Mouse (Mus musculus) liver, embryonic 11.5 days (tissue): Measurements from ENCODE around the gene Gm11027. TPM values are rescaled to one million over a fixed set of nuclear protein-coding genes. Genes with fewer than 3 reads are reported as not detected.
"Not testable (repeated sequence)": the region's sequence is repeated elsewhere in the genome, so short reads cannot be mapped to it uniquely, and the experiment has no call there.

ENCODE experiments used
- ATAC-seq: fragments of 200-750 bp; cut with Nextera tagmentation; replicated peaks from 2 replicates; pipeline ENCODE4 v1.8.0; 2017; ENCODE audit warnings: moderate number of reproducible peaks, mild to moderate bottlenecking, moderate TSS enrichment, moderate library complexity; ENCODE audit not compliant: low FRiP score
- DNase-seq: peaks from one replicate; pipeline ENCODE4 v3.0.0-alpha.2; 2017; ENCODE audit warnings: low spot score
- H3K27ac ChIP-seq: fragments of 300-500 bp; sonication (generic); 2 replicates; pipeline ENCODE4 v1.5.1; 2014; ENCODE audit warnings: mild to moderate bottlenecking, low read depth, low read length, control low read depth
- H3K27me3 ChIP-seq: fragments of 300-500 bp; sonication (generic); replicated peaks from 2 replicates; pipeline ENCODE4 v1.6.1; 2014; ENCODE audit warnings: low read length, mixed read lengths; ENCODE audit not compliant: control insufficient read depth, insufficient read depth
- H3K36me3 ChIP-seq: fragments of 300-500 bp; sonication (generic); 2 replicates; pipeline ENCODE4 v1.6.1; 2014; ENCODE audit warnings: mild to moderate bottlenecking, low read length, moderate library complexity, mixed read lengths; ENCODE audit not compliant: control insufficient read depth, insufficient read depth
- H3K4me1 ChIP-seq: fragments of 300-500 bp; sonication (generic); replicated peaks from 2 replicates; pipeline ENCODE4 v1.6.1; 2014; ENCODE audit warnings: low read length, mixed read lengths; ENCODE audit not compliant: control insufficient read depth, insufficient read depth
- H3K4me2 ChIP-seq: fragments of 300-500 bp; sonication (generic); 2 replicates; pipeline ENCODE4 v1.6.1; 2014; ENCODE audit warnings: mild to moderate bottlenecking, control low read depth, moderate library complexity
- H3K4me3 ChIP-seq: fragments of 300-500 bp; sonication (generic); 2 replicates; pipeline ENCODE4 v1.5.1; 2014; ENCODE audit warnings: low read depth, low read length, control low read depth
- H3K9ac ChIP-seq: fragments of 300-500 bp; sonication (generic); 2 replicates; pipeline ENCODE4 v1.6.1; 2014; ENCODE audit warnings: low read depth, low read length, control low read depth
- H3K9me3 ChIP-seq: fragments of 300-500 bp; sonication (generic); 2 replicates; pipeline ENCODE4 v1.6.1; 2016; ENCODE audit warnings: low read length, inconsistent platforms, mixed read lengths; ENCODE audit not compliant: control insufficient read depth
- WGBS: fragments of 180-500 bp; shearing (Covaris S2); extraction: QIAGEN DNeasy Blood & Tissue Kit; methylation state at CpG from one replicate; pipeline ENCODE4 v1.1.7; 2014; 5-methylcytosine and 5-hydroxymethylcytosine counted together
- polyA plus RNA-seq: library from polyadenylated mRNA; unstranded; fragments of >200 nt; fragmentation: Nextera tagmentation; extraction: Ambion mirVana; gene quantifications from 2 replicates; pipeline ENCODE4 v1.2.1, GENCODE M21; 2014

Gm11027 gene
- polyA plus RNA-seq = not detected in 2 replicates

DNA sequence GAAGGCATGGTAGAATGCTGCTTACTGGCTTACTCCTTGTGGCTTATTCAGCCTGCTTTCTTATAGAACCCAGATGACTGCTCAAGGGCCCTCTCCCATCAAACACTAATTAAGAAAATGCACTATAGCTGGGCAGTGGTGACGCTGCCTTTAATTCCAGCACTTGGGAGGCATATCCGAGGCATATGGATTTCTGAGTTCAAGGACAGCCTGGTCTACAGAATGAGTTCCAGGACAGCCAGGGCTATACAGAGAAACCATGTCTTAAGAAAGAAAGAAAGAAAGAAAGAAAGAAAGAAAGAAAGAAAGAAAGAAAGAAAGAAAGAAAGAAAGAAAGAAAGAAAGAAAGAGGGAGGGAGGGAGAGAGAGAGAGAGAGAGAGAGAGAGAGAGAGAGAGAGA lies at the start of gene Gm11027:
Gene Gm11027, plus strand, starts transcription at position 301 of the 400 bp plus-strand sequence.
- not testable (repeated sequence) for H3K4me3 ChIP-seq, ATAC-seq, H3K27me3 ChIP-seq, H3K9ac ChIP-seq, H3K9me3 ChIP-seq, DNase-seq, H3K27ac ChIP-seq, H3K4me2 ChIP-seq, H3K36me3 ChIP-seq
- WGBS = 77% methylated on average over 2 of the region's 2 CpGs
- H3K4me1 ChIP-seq = peaks cover 15% of the 10 kb centered on the region

- Histone ChIP-seq H3K36me3 (no peaks in the 10 kb centered on the region), H3K4me1 (no peaks in the 10 kb centered on the region), H3K9me3 (no peaks in the 10 kb centered on the region), H3K27ac (no peak overlapping the region), H3K9ac (no peak overlapping the region), H3K27me3 (no peaks in the 10 kb centered on the region), H3K4me3 (no peak overlapping the region), H3K4me2 (no peak overlapping the region)
- WGBS = 79% methylated on average over 10 of the region's 10 CpGs
- ATAC-seq = 0 out of 2 replicates have a peak, but pooled peaks have one; percentile 34
- no peak for DNase-seq
Observed at GRCm38 (mm10) chr12:116226289-116227057, 48.7 kb upstream of the Gm11027 start.

DNA sequence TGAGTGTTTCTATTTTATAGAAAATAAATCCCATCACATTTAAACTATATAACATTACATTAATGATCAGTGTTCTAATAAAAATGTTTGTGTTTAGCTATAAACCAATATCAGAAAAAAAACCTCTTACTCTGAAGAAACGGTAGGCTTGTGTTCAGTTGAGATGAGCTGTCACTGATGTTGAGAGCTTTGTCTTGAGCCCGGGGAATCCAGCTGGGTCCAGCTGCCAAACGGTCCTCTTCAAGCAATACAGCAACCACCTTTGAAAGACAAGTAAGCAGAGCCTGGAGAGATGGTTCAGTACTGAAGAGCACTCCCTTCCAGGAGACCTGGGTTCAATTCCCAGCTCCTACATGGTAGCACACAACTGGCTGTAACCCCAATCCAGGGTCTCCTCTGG lies 45.7 kb upstream of the Gm11027 start:
- H3K27ac ChIP-seq = no peak overlapping the region
- DNase-seq (no peak), ATAC-seq (no peak)
- no peaks in the 10 kb centered on the region for H3K36me3 ChIP-seq
- no peak overlapping the region for H3K4me2 ChIP-seq
- no peaks in the 10 kb centered on the region for H3K4me1 ChIP-seq
- 88% methylated on average over 3 of the region's 3 CpGs for WGBS
- no peaks in the 10 kb centered on the region for H3K27me3 ChIP-seq
- no peaks in the 10 kb centered on the region for H3K9me3 ChIP-seq
- H3K4me3 ChIP-seq = no peak overlapping the region
- H3K9ac ChIP-seq = no peak overlapping the region

DNA sequence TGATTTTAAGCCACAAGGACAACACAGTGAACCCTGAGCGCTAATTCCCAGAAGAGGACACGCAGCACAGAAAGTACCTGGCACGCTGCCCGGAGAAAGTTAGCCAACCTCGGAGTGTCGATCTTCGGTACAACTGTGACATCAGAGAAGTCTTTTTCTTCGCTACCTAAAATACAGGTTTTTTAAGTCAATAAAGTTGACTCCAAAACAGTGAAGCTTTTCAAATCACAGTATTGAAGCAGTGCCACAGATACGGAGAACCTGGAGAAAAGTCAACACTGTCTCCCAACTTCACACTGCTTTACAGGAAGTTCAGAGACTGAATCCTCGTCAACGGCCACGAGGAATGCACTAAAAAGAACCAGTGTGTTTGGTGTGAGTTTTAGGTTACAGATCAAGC lies 43.6 kb upstream of the Gm11027 start:
- ATAC-seq (no peak), DNase-seq (no peak)
- no peaks in the 10 kb centered on the region for H3K36me3 ChIP-seq
- no peak overlapping the region for H3K4me3 ChIP-seq
- no peaks in the 10 kb centered on the region for H3K4me1 ChIP-seq
- H3K4me2 ChIP-seq = no peak overlapping the region
- no peak overlapping the region for H3K27ac ChIP-seq
- H3K9ac ChIP-seq = no peak overlapping the region
- no peaks in the 10 kb centered on the region for H3K9me3 ChIP-seq
- WGBS = 86% methylated on average over 12 of the region's 12 CpGs
- no peaks in the 10 kb centered on the region for H3K27me3 ChIP-seq

DNA sequence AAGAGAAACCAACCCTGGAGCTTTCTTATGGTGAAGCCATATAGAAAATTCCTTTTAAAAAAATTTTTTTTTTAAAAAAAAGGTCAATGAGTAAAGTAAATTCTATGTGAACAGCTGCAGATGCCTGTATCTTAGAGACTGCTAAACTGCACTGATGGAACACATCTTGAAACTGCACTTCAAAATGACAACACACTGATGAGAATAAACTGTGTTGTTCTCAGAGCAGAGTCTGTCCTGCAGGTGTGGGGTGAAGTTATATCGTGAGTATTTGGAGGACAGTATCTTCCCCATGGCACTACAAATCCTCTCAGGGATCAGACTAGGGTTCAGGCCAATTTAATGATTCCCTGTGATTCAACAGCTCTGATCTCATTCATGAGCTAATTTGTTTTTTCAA lies 43.1 kb upstream of the Gm11027 start:
- 84% methylated on average over 1 of the region's 1 CpGs for WGBS
- ATAC-seq (no peak), DNase-seq (no peak)
- no peaks in the 10 kb centered on the region for H3K36me3 ChIP-seq
- H3K4me2 ChIP-seq = no peak overlapping the region
- no peak overlapping the region for H3K4me3 ChIP-seq
- H3K9ac ChIP-seq = no peak overlapping the region
- no peaks in the 10 kb centered on the region for H3K9me3 ChIP-seq
- no peaks in the 10 kb centered on the region for H3K4me1 ChIP-seq
- H3K27ac ChIP-seq = no peak overlapping the region
- H3K27me3 ChIP-seq = no peaks in the 10 kb centered on the region

DNA sequence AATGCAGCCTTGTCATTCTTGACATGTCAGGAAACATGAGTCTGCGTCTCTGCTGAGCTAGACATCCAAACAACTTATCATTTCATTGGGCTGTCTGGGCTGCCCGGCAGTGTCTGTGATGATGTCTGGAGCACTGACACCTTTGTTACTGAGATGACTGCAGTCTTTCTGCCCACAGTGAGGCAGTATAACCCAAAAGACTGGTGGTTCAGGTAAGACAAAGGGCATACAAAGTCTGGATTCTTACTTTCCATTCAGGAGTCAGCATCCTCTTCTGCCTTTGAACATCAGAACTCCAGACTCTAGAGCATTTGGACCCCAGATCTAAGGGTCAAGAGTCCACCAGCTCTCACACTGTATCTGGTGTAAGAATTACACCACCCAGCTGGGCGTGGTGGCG lies 39.8 kb upstream of the Gm11027 start:
- no peaks in the 10 kb centered on the region for H3K36me3 ChIP-seq
- H3K4me1 ChIP-seq = no peaks in the 10 kb centered on the region
- DNase-seq = no peak
- H3K27me3 ChIP-seq = no peaks in the 10 kb centered on the region
- ATAC-seq = peak; percentile 47; the same call in 1 of the 2 replicates
- H3K27ac ChIP-seq = no peak overlapping the region
- 73% methylated on average over 4 of the region's 4 CpGs for WGBS
- H3K4me3 ChIP-seq = no peak overlapping the region
- no peak overlapping the region for H3K4me2 ChIP-seq
- H3K9me3 ChIP-seq = no peaks in the 10 kb centered on the region
- H3K9ac ChIP-seq = no peak overlapping the region

DNA sequence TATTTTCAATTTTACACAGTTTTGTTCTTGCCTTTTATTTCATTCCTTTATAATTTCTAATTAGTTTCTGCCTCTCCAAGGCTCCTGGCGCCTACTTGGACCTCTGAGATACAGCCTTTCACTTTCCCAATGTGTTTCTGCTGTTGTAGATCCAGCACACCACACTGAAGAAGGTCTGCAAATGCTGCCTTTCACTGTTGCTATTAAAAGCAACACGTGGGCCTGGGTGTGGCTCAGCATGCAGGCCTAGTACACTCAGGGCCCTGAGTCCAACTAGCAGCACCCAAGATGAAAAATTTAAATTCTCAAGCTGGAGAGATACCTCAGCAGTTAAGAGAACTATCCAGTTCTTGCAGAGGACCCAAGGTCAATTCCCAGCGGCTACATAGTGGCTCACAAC lies 38.5 kb upstream of the Gm11027 start:
- no peak overlapping the region for H3K27ac ChIP-seq
- no peaks in the 10 kb centered on the region for H3K27me3 ChIP-seq
- WGBS = 76% methylated on average over 3 of the region's 3 CpGs
- no peaks in the 10 kb centered on the region for H3K4me1 ChIP-seq
- H3K9ac ChIP-seq = no peak overlapping the region
- no peaks in the 10 kb centered on the region for H3K9me3 ChIP-seq
- H3K4me2 ChIP-seq = no peak overlapping the region
- DNase-seq (no peak), ATAC-seq (no peak)
- H3K4me3 ChIP-seq = no peak overlapping the region
- H3K36me3 ChIP-seq = no peaks in the 10 kb centered on the region

- Histone ChIP-seq H3K4me3 (no peak overlapping the region), H3K27me3 (no peaks in the 10 kb centered on the region), H3K4me2 (no peak overlapping the region), H3K9ac (no peak overlapping the region), H3K9me3 (no peaks in the 10 kb centered on the region), H3K4me1 (no peaks in the 10 kb centered on the region), H3K36me3 (no peaks in the 10 kb centered on the region), H3K27ac (no peak overlapping the region)
- ATAC-seq (no peak), DNase-seq (no peak)
Observed at GRCm38 (mm10) chr12:116238370-116238769, 36.8 kb upstream of the Gm11027 start.

DNA sequence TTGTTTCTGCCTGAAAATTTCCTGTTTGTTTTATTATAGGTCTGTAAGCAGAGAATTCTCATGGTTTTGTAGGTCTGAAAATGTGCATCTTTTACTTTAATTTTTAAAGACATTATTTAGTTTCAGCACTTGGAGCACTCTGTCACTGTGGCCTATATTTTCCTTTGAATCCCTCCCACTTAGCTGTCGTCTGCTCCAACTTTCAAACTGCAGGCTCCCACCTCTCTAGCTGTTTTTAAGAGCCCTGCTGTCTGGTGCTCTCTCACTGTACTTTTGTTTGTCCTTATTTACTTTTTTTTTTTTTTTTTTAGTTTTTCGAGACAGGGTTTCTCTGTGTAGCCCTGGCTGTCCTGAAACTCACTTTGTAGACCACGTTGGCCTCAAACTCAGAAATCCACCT lies 36.4 kb upstream of the Gm11027 start:
- Histone ChIP-seq H3K27ac (no peak overlapping the region), H3K9me3 (no peaks in the 10 kb centered on the region), H3K9ac (no peak overlapping the region), H3K4me1 (no peaks in the 10 kb centered on the region), H3K4me2 (no peak overlapping the region), H3K27me3 (no peaks in the 10 kb centered on the region), H3K4me3 (no peak overlapping the region), H3K36me3 (no peaks in the 10 kb centered on the region)
- ATAC-seq (no peak), DNase-seq (no peak)
- WGBS = 70% methylated on average over 3 of the region's 3 CpGs
